Mouse (Mus musculus) neural tube, embryonic 12.5 days (tissue): Measurements from ENCODE around the gene Tmod1. TPM values are rescaled to one million over a fixed set of nuclear protein-coding genes. Genes with fewer than 3 reads are reported as not detected.
A peak's percentile ranks its signal among the peaks of the same experiment; 100 is the strongest.

Experiments
- ATAC-seq: fragments of 200-750 bp; cut with Nextera tagmentation; 2 replicates; pipeline ENCODE4 v1.8.0; 2017; ENCODE audit warnings: low read depth, mild to moderate bottlenecking, moderate TSS enrichment, moderate library complexity; ENCODE audit not compliant: low FRiP score
- H3K27ac ChIP-seq: fragments of 300-500 bp; sonication (generic); 2 replicates; pipeline ENCODE4 v1.5.1; 2016
- H3K27me3 ChIP-seq: fragments of 300-500 bp; sonication (generic); replicated peaks from 2 replicates; pipeline ENCODE4 v1.6.1; 2016; ENCODE audit warnings: mild to moderate bottlenecking
- H3K36me3 ChIP-seq: fragments of 300-500 bp; sonication (generic); 2 replicates; pipeline ENCODE4 v1.6.1; 2016; ENCODE audit warnings: mild to moderate bottlenecking
- H3K4me1 ChIP-seq: fragments of 300-500 bp; sonication (generic); 2 replicates; pipeline ENCODE4 v1.6.1; 2016
- H3K4me2 ChIP-seq: fragments of 300-500 bp; sonication (generic); replicated peaks from 2 replicates; pipeline ENCODE4 v1.6.1; 2016; ENCODE audit warnings: mild to moderate bottlenecking
- H3K4me3 ChIP-seq: fragments of 300-500 bp; sonication (generic); 2 replicates; pipeline ENCODE4 v1.5.1; 2016
- H3K9ac ChIP-seq: fragments of 300-500 bp; sonication (generic); 2 replicates; pipeline ENCODE4 v1.6.1; 2016; ENCODE audit warnings: mild to moderate bottlenecking
- H3K9me3 ChIP-seq: fragments of 300-500 bp; sonication (generic); 2 replicates; pipeline ENCODE4 v1.6.1; 2016; ENCODE audit warnings: mild to moderate bottlenecking
- WGBS: fragments of 180-500 bp; shearing (Covaris S2); methylation state at CpG from one replicate; pipeline ENCODE4 v1.1.7; 2016; 5-methylcytosine and 5-hydroxymethylcytosine counted together
- polyA plus RNA-seq: library from polyadenylated mRNA; unstranded; fragments of >200 nt; fragmentation: Nextera tagmentation; extraction: Ambion mirVana; gene quantifications from 2 replicates; pipeline ENCODE4 v1.2.1, GENCODE M21; 2016

Gene Tmod1
- polyA plus RNA-seq: 4.5 and 5.3 TPM in 2 replicates

- no peak within 1 kb of the TSS for H3K27ac ChIP-seq
- no peaks in the 10 kb centered on the region for H3K9me3 ChIP-seq
- no peaks in the 10 kb centered on the region for H3K36me3 ChIP-seq
- peak within 1 kb of the TSS; percentile 55 for H3K9ac ChIP-seq
- WGBS: under 1% methylated on average over 70 of the region's 72 CpGs
- H3K27me3 ChIP-seq: peaks cover 45% of the 10 kb centered on the region
- peak within 1 kb of the TSS; percentile 98 for H3K4me2 ChIP-seq
- ATAC-seq: peak; percentile 68; the same call in 1 of the 2 replicates
- peak within 1 kb of the TSS; percentile 47 for H3K4me3 ChIP-seq
- H3K4me1 ChIP-seq: peaks cover 15% of the 10 kb centered on the region
Measured at GRCm38 (mm10) chr4:46038892-46039751, at the start of gene Tmod1. Tmod1 (plus strand) TSS chr4:46038935.

- Histone ChIP-seq H3K36me3 (no peaks in the 10 kb centered on the region), H3K4me2 (no peak overlapping the region), H3K9me3 (no peaks in the 10 kb centered on the region), H3K27ac (no peak overlapping the region), H3K4me1 (no peaks in the 10 kb centered on the region), H3K9ac (no peak overlapping the region), H3K27me3 (no peaks in the 10 kb centered on the region), H3K4me3 (no peak overlapping the region)
- WGBS: 58% methylated on average over 6 of the region's 6 CpGs
- no peak for ATAC-seq
Measured at GRCm38 (mm10) chr4:45990427-45991135, 48.2 kb upstream of the Tmod1 start.

DNA sequence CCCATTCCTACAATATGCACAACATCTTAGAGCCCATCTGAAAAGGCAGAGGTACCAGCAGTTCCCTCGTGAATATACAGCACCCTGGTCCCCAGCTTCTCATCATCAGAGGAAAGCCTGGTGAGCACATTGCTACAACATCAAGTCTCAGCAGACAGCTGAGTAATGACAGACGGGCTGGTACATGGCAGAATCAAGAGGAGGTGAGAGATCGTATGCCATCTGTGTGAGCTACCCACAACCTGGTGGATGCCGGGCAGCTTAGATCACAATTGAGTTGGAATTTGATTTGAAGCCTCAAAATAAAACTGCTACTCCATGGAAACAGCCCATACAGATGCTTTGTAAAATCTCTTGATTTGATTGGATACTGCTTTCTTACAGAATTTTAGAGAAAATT lies 40.2 kb upstream of the Tmod1 start:
- Histone ChIP-seq H3K36me3 (no peaks in the 10 kb centered on the region), H3K27ac (no peak overlapping the region), H3K9me3 (no peaks in the 10 kb centered on the region), H3K4me3 (no peak overlapping the region), H3K27me3 (no peaks in the 10 kb centered on the region), H3K9ac (no peak overlapping the region), H3K4me1 (no peaks in the 10 kb centered on the region), H3K4me2 (no peak overlapping the region)
- 88% methylated on average over 4 of the region's 4 CpGs for WGBS
- no peak for ATAC-seq

GRCm38 (mm10) chr4:46008142-46008793 lies 30.5 kb upstream of the Tmod1 start:
- ATAC-seq: no peak
- Histone ChIP-seq H3K27me3 (no peaks in the 10 kb centered on the region), H3K9ac (no peak overlapping the region), H3K4me2 (no peak overlapping the region), H3K9me3 (no peaks in the 10 kb centered on the region), H3K36me3 (peaks cover 2% of the 10 kb centered on the region; the same call in 1 of the 2 replicates), H3K4me3 (no peak overlapping the region), H3K27ac (no peak overlapping the region), H3K4me1 (no peaks in the 10 kb centered on the region)
- WGBS: 89% methylated on average over 5 of the region's 5 CpGs

DNA sequence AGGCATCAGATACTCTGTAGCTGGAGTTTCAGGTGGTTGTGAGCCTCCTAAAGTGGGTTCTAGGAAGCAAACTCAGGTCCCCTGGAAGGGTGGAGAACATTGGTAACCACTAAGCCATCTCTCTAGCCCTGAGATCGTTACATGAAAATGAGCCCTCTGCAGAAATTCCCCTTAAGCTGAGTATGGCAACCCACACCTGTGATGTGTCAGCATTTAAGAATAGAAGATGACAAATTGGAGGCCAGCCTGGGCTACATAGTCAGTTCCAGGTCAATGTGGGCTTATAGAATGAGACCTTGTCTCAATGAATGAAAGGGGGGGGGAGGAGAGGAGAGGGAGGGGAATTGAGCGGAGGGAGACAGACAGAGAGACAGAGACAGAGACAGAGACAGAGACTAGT lies 27.0 kb upstream of the Tmod1 start:
- no peak for ATAC-seq
- Histone ChIP-seq H3K27me3 (no peaks in the 10 kb centered on the region), H3K9me3 (no peaks in the 10 kb centered on the region), H3K36me3 (peaks cover 2% of the 10 kb centered on the region; the same call in 1 of the 2 replicates), H3K27ac (no peak overlapping the region), H3K9ac (no peak overlapping the region), H3K4me2 (no peak overlapping the region), H3K4me1 (no peaks in the 10 kb centered on the region), H3K4me3 (no peak overlapping the region)
- WGBS: 92% methylated on average over 2 of the region's 2 CpGs

DNA sequence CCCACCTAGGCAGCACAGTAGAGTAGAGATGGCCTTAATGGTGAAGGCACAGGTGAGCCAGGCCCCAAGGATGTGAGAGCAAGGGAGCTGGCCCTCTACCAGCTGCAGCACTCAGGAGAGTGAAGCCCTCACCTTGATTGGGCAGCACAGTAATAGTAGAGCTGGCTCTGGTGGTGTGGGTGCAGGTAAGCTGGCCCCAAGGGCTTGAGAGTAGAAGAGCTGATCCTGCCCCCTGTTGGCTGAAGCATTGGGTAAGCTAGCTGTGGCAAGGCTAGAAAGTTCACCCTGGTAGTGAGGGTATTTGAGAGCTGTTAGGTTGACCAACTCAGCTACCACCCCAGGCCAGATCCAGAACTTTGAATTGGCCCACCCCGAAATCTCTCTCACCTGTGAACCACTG lies 23.1 kb upstream of the Tmod1 start:
- no peaks in the 10 kb centered on the region for H3K9me3 ChIP-seq
- 81% methylated on average over 1 of the region's 1 CpGs for WGBS
- no peak overlapping the region for H3K4me3 ChIP-seq
- no peak for ATAC-seq
- H3K27ac ChIP-seq: no peak overlapping the region
- H3K9ac ChIP-seq: no peak overlapping the region
- H3K36me3 ChIP-seq: no peaks in the 10 kb centered on the region
- no peaks in the 10 kb centered on the region for H3K27me3 ChIP-seq
- H3K4me1 ChIP-seq: no peaks in the 10 kb centered on the region
- H3K4me2 ChIP-seq: no peak overlapping the region

- WGBS: 74% methylated on average over 3 of the region's 3 CpGs
- no peaks in the 10 kb centered on the region for H3K36me3 ChIP-seq
- H3K27ac ChIP-seq: no peak overlapping the region
- no peak overlapping the region for H3K4me3 ChIP-seq
- H3K4me2 ChIP-seq: no peak overlapping the region
- no peak for ATAC-seq
- H3K9me3 ChIP-seq: no peaks in the 10 kb centered on the region
- no peak overlapping the region for H3K9ac ChIP-seq
- H3K4me1 ChIP-seq: no peaks in the 10 kb centered on the region
- no peaks in the 10 kb centered on the region for H3K27me3 ChIP-seq
Measured at GRCm38 (mm10) chr4:46023021-46023481, 15.7 kb upstream of the Tmod1 start.

DNA sequence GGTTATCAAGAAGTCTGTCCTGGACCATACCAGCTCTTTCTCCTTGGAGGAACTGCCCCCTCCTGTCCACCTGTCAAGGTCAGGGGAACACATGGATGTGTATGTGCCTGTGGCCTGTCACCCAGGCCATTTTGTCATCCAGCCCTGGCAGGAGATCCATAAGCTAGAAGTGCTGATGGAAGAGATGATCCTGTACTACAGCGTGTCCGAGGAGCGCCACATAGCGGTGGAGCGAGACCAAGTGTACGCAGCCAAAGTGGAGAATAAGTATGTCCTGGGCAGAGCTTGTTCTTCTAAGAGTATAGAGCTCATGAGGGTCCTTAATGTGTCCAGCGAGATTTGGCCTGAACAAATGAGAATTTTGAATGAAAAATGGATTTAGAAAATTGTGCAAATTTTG lies 12.8 kb upstream of the Tmod1 start:
- WGBS: 41% methylated on average over 7 of the region's 7 CpGs
- Histone ChIP-seq H3K9me3 (no peaks in the 10 kb centered on the region), H3K4me1 (no peaks in the 10 kb centered on the region), H3K4me3 (no peak overlapping the region), H3K36me3 (no peaks in the 10 kb centered on the region), H3K9ac (no peak overlapping the region), H3K4me2 (no peak overlapping the region), H3K27ac (no peak overlapping the region), H3K27me3 (no peaks in the 10 kb centered on the region)
- no peak for ATAC-seq

DNA sequence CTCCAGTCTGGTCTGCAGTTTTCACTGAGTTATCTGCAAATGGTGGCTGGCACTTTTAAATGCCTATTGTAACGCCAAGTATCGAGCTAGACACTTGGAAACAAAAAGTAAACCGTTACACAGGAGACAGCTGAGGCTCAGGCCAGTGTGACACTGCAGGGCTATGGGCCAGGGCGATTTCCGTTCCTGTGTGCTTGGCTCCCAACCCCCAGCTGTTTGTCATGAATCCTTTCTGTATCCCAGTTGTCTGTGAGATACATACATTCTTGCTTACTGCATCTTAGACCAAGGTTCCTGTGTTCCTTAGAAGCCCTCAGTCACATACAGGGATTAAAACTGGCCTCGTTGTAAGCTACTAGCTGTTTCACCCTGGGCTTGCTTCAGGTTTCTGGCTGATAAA lies 10.5 kb upstream of the Tmod1 start:
- H3K27ac ChIP-seq: no peak overlapping the region
- H3K27me3 ChIP-seq: no peaks in the 10 kb centered on the region
- H3K36me3 ChIP-seq: no peaks in the 10 kb centered on the region
- WGBS: 66% methylated on average over 6 of the region's 6 CpGs
- no peaks in the 10 kb centered on the region for H3K4me1 ChIP-seq
- no peak overlapping the region for H3K4me3 ChIP-seq
- no peak overlapping the region for H3K9ac ChIP-seq
- no peak overlapping the region for H3K4me2 ChIP-seq
- ATAC-seq: no peak
- H3K9me3 ChIP-seq: no peaks in the 10 kb centered on the region

- 81% methylated on average over 4 of the region's 4 CpGs for WGBS
- H3K27me3 ChIP-seq: no peaks in the 10 kb centered on the region
- no peaks in the 10 kb centered on the region for H3K36me3 ChIP-seq
- ATAC-seq: no peak
- H3K27ac ChIP-seq: no peak overlapping the region
- H3K9ac ChIP-seq: no peak overlapping the region
- no peak overlapping the region for H3K4me3 ChIP-seq
- H3K4me1 ChIP-seq: no peaks in the 10 kb centered on the region
- H3K4me2 ChIP-seq: no peak overlapping the region
- no peaks in the 10 kb centered on the region for H3K9me3 ChIP-seq
Measured at GRCm38 (mm10) chr4:46028781-46029180, 10.0 kb upstream of the Tmod1 start.

DNA sequence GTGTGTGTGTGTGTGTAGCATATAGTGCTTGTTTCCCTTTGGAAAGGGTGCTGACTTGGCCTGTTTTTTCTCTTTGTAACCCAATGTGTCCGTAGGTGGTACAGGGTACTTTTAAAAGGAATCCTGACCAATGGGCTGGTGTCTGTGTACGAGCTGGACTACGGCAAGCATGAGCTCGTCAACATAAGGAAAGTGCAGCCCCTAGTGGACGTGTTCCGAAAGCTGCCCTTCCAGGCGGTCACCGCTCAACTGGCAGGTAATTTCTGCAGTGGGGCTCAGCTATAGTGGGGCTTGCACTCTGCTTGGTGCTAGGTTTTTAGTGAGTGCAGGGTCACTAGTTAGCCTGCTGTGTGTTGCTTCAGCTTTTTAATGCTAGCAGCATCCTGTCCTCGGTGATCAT lies 9.2 kb upstream of the Tmod1 start:
- Histone ChIP-seq H3K4me1 (no peaks in the 10 kb centered on the region), H3K4me2 (no peak overlapping the region), H3K27me3 (no peaks in the 10 kb centered on the region), H3K9ac (no peak overlapping the region), H3K9me3 (no peaks in the 10 kb centered on the region), H3K4me3 (no peak overlapping the region), H3K27ac (no peak overlapping the region), H3K36me3 (no peaks in the 10 kb centered on the region)
- WGBS: 55% methylated on average over 9 of the region's 9 CpGs
- ATAC-seq: no peak

- Histone ChIP-seq H3K4me1 (no peaks in the 10 kb centered on the region), H3K4me3 (no peak overlapping the region), H3K9ac (no peak overlapping the region), H3K4me2 (no peak overlapping the region), H3K36me3 (no peaks in the 10 kb centered on the region), H3K27ac (no peak overlapping the region), H3K27me3 (peaks cover 5% of the 10 kb centered on the region; the same call in 1 of the 2 replicates), H3K9me3 (no peaks in the 10 kb centered on the region)
- 66% methylated on average over 9 of the region's 9 CpGs for WGBS
- no peak for ATAC-seq
Measured at GRCm38 (mm10) chr4:46032448-46032847, 6.3 kb upstream of the Tmod1 start.
